Mouse (Mus musculus): ENCODE results near the gene Hsd3b7. TPM values are rescaled to one million over a fixed set of nuclear protein-coding genes. Genes with fewer than 3 reads are reported as not detected.

Gene Hsd3b7
- polyA plus RNA-seq, 1 experiment from 2014 or later: 7.3 TPM

GRCm38 (mm10) chr7:127811240-127811639, 10.8 kb downstream of the Hsd3b7 start:
- 87% methylated on average over 4 of the region's 4 CpGs for whole genome bisulfite sequencing
- Histone ChIP-seq H3K9me3 (ENCODE audit: control insufficient read depth, low read length) (no peaks in the 10 kb centered on the region), H3K27ac (ENCODE audit: low read length) (no peak overlapping the region), H3K27me3 (replicated peaks; ENCODE audit: control insufficient read depth, insufficient read depth, low read length) (no peaks in the 10 kb centered on the region), H3K4me1 (replicated peaks; ENCODE audit: control insufficient read depth, insufficient read depth, low read length) (peaks cover 19% of the 10 kb centered on the region), H3K9ac (replicated peaks; ENCODE audit: low read depth, low read length) (no peak overlapping the region), H3K36me3 (ENCODE audit: control insufficient read depth, insufficient read depth) (peaks cover 12% of the 10 kb centered on the region), H3K4me2 (ENCODE audit: low read length) (no peak overlapping the region), H3K4me3 (replicated peaks; ENCODE audit: low read length) (no peak overlapping the region)
- ATAC-seq: no peak

- Histone ChIP-seq H3K27ac (ENCODE audit: low read length) (no peak overlapping the region), H3K4me3 (replicated peaks; ENCODE audit: low read length) (no peak overlapping the region), H3K9ac (replicated peaks; ENCODE audit: low read depth, low read length) (no peak overlapping the region), H3K4me2 (ENCODE audit: low read length) (no peak overlapping the region), H3K9me3 (ENCODE audit: control insufficient read depth, low read length) (no peaks in the 10 kb centered on the region), H3K36me3 (ENCODE audit: control insufficient read depth, insufficient read depth) (peaks cover 12% of the 10 kb centered on the region), H3K4me1 (replicated peaks; ENCODE audit: control insufficient read depth, insufficient read depth, low read length) (peaks cover 21% of the 10 kb centered on the region), H3K27me3 (replicated peaks; ENCODE audit: control insufficient read depth, insufficient read depth, low read length) (no peaks in the 10 kb centered on the region)
- 85% methylated on average over 3 of the region's 3 CpGs for WGBS
- ATAC-seq: no peak
Observed at GRCm38 (mm10) chr7:127812292-127812691, 11.9 kb downstream of the Hsd3b7 start.

GRCm38 (mm10) chr7:127813821-127814220, 13.4 kb downstream of the Hsd3b7 start:
- H3K36me3 ChIP-seq (ENCODE audit: control insufficient read depth, insufficient read depth): peaks cover 10% of the 10 kb centered on the region
- WGBS: 64% methylated on average over 4 of the region's 4 CpGs
- H3K9me3 ChIP-seq (ENCODE audit: control insufficient read depth, low read length): no peaks in the 10 kb centered on the region
- H3K4me1 ChIP-seq (replicated peaks; ENCODE audit: control insufficient read depth, insufficient read depth, low read length): peaks cover 21% of the 10 kb centered on the region
- H3K9ac ChIP-seq (replicated peaks; ENCODE audit: low read depth, low read length): no peak overlapping the region
- no peaks in the 10 kb centered on the region for H3K27me3 ChIP-seq (replicated peaks; ENCODE audit: control insufficient read depth, insufficient read depth, low read length)
- no peak overlapping the region for H3K4me3 ChIP-seq (replicated peaks; ENCODE audit: low read length)
- ATAC-seq: peak; percentile 24; the same call in 1 of the 2 replicates
- H3K27ac ChIP-seq (ENCODE audit: low read length): peak overlapping the region; percentile 25
- 0 out of 2 replicates have a peak overlapping the region, but pooled peaks have one; percentile 0 for H3K4me2 ChIP-seq (ENCODE audit: low read length)

- Histone ChIP-seq H3K27ac (ENCODE audit: low read length) (peak overlapping the region; percentile 25), H3K27me3 (replicated peaks; ENCODE audit: control insufficient read depth, insufficient read depth, low read length) (no peaks in the 10 kb centered on the region), H3K4me3 (replicated peaks; ENCODE audit: low read length) (no peak overlapping the region), H3K9me3 (ENCODE audit: control insufficient read depth, low read length) (no peaks in the 10 kb centered on the region), H3K9ac (replicated peaks; ENCODE audit: low read depth, low read length) (no peak overlapping the region; the same call in 1 of the 2 replicates), H3K36me3 (ENCODE audit: control insufficient read depth, insufficient read depth) (peaks cover 7% of the 10 kb centered on the region), H3K4me1 (replicated peaks; ENCODE audit: control insufficient read depth, insufficient read depth, low read length) (peaks cover 21% of the 10 kb centered on the region), H3K4me2 (ENCODE audit: low read length) (0 out of 2 replicates have a peak overlapping the region, but pooled peaks have one; percentile 0)
- 50% methylated on average over 19 of the region's 19 CpGs for WGBS
- peak; percentile 92 for ATAC-seq
Observed at GRCm38 (mm10) chr7:127814241-127814921, 14.0 kb downstream of the Hsd3b7 start.

GRCm38 (mm10) chr7:127815116-127815665, 14.8 kb downstream of the Hsd3b7 start:
- H3K4me2 ChIP-seq (ENCODE audit: low read length): no peak overlapping the region
- H3K27me3 ChIP-seq (replicated peaks; ENCODE audit: control insufficient read depth, insufficient read depth, low read length): no peaks in the 10 kb centered on the region
- peak overlapping the region; percentile 25; the same call in 1 of the 2 replicates for H3K27ac ChIP-seq (ENCODE audit: low read length)
- no peak overlapping the region for H3K4me3 ChIP-seq (replicated peaks; ENCODE audit: low read length)
- peaks cover 7% of the 10 kb centered on the region for H3K36me3 ChIP-seq (ENCODE audit: control insufficient read depth, insufficient read depth)
- peaks cover 21% of the 10 kb centered on the region for H3K4me1 ChIP-seq (replicated peaks; ENCODE audit: control insufficient read depth, insufficient read depth, low read length)
- WGBS: 95% methylated on average over 15 of the region's 15 CpGs
- no peak overlapping the region for H3K9ac ChIP-seq (replicated peaks; ENCODE audit: low read depth, low read length)
- ATAC-seq: no peak
- H3K9me3 ChIP-seq (ENCODE audit: control insufficient read depth, low read length): no peaks in the 10 kb centered on the region

- Histone ChIP-seq H3K4me2 (ENCODE audit: low read length) (no peak overlapping the region), H3K27me3 (replicated peaks; ENCODE audit: control insufficient read depth, insufficient read depth, low read length) (no peaks in the 10 kb centered on the region), H3K9ac (replicated peaks; ENCODE audit: low read depth, low read length) (no peak overlapping the region), H3K4me1 (replicated peaks; ENCODE audit: control insufficient read depth, insufficient read depth, low read length) (peaks cover 25% of the 10 kb centered on the region), H3K9me3 (ENCODE audit: control insufficient read depth, low read length) (no peaks in the 10 kb centered on the region), H3K36me3 (ENCODE audit: control insufficient read depth, insufficient read depth) (peaks cover 7% of the 10 kb centered on the region), H3K4me3 (replicated peaks; ENCODE audit: low read length) (no peak overlapping the region), H3K27ac (ENCODE audit: low read length) (no peak overlapping the region)
- ATAC-seq: no peak
- 77% methylated on average over 15 of the region's 15 CpGs for WGBS
Observed at GRCm38 (mm10) chr7:127815954-127816821, 15.8 kb downstream of the Hsd3b7 start.

- Histone ChIP-seq H3K36me3 (ENCODE audit: control insufficient read depth, insufficient read depth) (peaks cover 3% of the 10 kb centered on the region), H3K4me2 (ENCODE audit: low read length) (no peak overlapping the region), H3K27me3 (replicated peaks; ENCODE audit: control insufficient read depth, insufficient read depth, low read length) (no peaks in the 10 kb centered on the region), H3K27ac (ENCODE audit: low read length) (no peak overlapping the region), H3K4me1 (replicated peaks; ENCODE audit: control insufficient read depth, insufficient read depth, low read length) (peaks cover 25% of the 10 kb centered on the region), H3K4me3 (replicated peaks; ENCODE audit: low read length) (no peak overlapping the region), H3K9ac (replicated peaks; ENCODE audit: low read depth, low read length) (no peak overlapping the region), H3K9me3 (ENCODE audit: control insufficient read depth, low read length) (no peaks in the 10 kb centered on the region)
- 81% methylated on average over 7 of the region's 7 CpGs for WGBS
- ATAC-seq: no peak
Observed at GRCm38 (mm10) chr7:127817053-127817452, 16.6 kb downstream of the Hsd3b7 start.

- H3K27me3 ChIP-seq (replicated peaks; ENCODE audit: control insufficient read depth, insufficient read depth, low read length): no peaks in the 10 kb centered on the region
- H3K4me3 ChIP-seq (replicated peaks; ENCODE audit: low read length): no peak overlapping the region
- no peak overlapping the region for H3K9ac ChIP-seq (replicated peaks; ENCODE audit: low read depth, low read length)
- no peak for ATAC-seq
- peaks cover 30% of the 10 kb centered on the region for H3K4me1 ChIP-seq (replicated peaks; ENCODE audit: control insufficient read depth, insufficient read depth, low read length)
- no peak overlapping the region for H3K27ac ChIP-seq (ENCODE audit: low read length)
- H3K4me2 ChIP-seq (ENCODE audit: low read length): no peak overlapping the region
- 84% methylated on average over 5 of the region's 5 CpGs for WGBS
- H3K9me3 ChIP-seq (ENCODE audit: control insufficient read depth, low read length): no peaks in the 10 kb centered on the region
- no peaks in the 10 kb centered on the region for H3K36me3 ChIP-seq (ENCODE audit: control insufficient read depth, insufficient read depth)
Observed at GRCm38 (mm10) chr7:127817776-127818175, 17.4 kb downstream of the Hsd3b7 start.

GRCm38 (mm10) chr7:127820836-127821509, 20.6 kb downstream of the Hsd3b7 start:
- ATAC-seq: no peak
- no peak overlapping the region for H3K9ac ChIP-seq (replicated peaks; ENCODE audit: low read depth, low read length)
- H3K27me3 ChIP-seq (replicated peaks; ENCODE audit: control insufficient read depth, insufficient read depth, low read length): no peaks in the 10 kb centered on the region
- WGBS: 82% methylated on average over 12 of the region's 13 CpGs
- no peak overlapping the region for H3K27ac ChIP-seq (ENCODE audit: low read length)
- peaks cover 28% of the 10 kb centered on the region for H3K4me1 ChIP-seq (replicated peaks; ENCODE audit: control insufficient read depth, insufficient read depth, low read length)
- no peaks in the 10 kb centered on the region for H3K9me3 ChIP-seq (ENCODE audit: control insufficient read depth, low read length)
- H3K4me2 ChIP-seq (ENCODE audit: low read length): no peak overlapping the region
- H3K4me3 ChIP-seq (replicated peaks; ENCODE audit: low read length): no peak overlapping the region
- no peaks in the 10 kb centered on the region for H3K36me3 ChIP-seq (ENCODE audit: control insufficient read depth, insufficient read depth)

Data from forebrain, embryonic 16.5 days (tissue).